Mouse (Mus musculus): Measurements from ENCODE around the gene Chn2. TPM values are rescaled to one million over a fixed set of nuclear protein-coding genes. Genes with fewer than 3 reads are reported as not detected.
A peak's percentile ranks its signal among the peaks of the same experiment; 100 is the strongest.

Gene Chn2
- polyA plus RNA-seq, 1 experiment from 2014 or later: 16.8 TPM

- Histone ChIP-seq H3K4me2 (ENCODE audit: low read length) (no peak overlapping the region), H3K36me3 (ENCODE audit: insufficient read depth, low read length) (no peaks in the 10 kb centered on the region), H3K27me3 (ENCODE audit: insufficient read depth, low read length) (no peaks in the 10 kb centered on the region), H3K9ac (ENCODE audit: low read depth, low read length) (no peak overlapping the region), H3K4me1 (replicated peaks; ENCODE audit: insufficient read depth, low read length) (peaks cover 11% of the 10 kb centered on the region; the same call in 1 of the 2 replicates), H3K9me3 (replicated peaks; ENCODE audit: low read length) (no peaks in the 10 kb centered on the region), H3K4me3 (replicated peaks; ENCODE audit: low read depth, low read length) (no peak overlapping the region), H3K27ac (no peak overlapping the region)
- DNase-seq (ENCODE audit: low spot score) (no peak), ATAC-seq (replicated peaks; ENCODE audit: low FRiP score, low read depth) (no peak)
- WGBS: 73% methylated on average over 13 of the region's 13 CpGs
- no peak for TF ChIP-seq CTCF (IDR thresholded peaks at IDR 0.05; ENCODE audit: low read depth)
Measured at GRCm38 (mm10) chr6:54231769-54232558, 192.6 kb downstream of the Chn2 start.

- ATAC-seq (replicated peaks; ENCODE audit: low FRiP score, low read depth): no peak
Measured at GRCm38 (mm10) chr6:54236441-54236840, 197.1 kb downstream of the Chn2 start.

GRCm38 (mm10) chr6:54241761-54242160 is 202.4 kb downstream of the Chn2 start:
- Histone ChIP-seq H3K4me2 (ENCODE audit: low read length) (0 out of 2 replicates have a peak overlapping the region, but pooled peaks have one; percentile 5), H3K9ac (ENCODE audit: low read depth, low read length) (no peak overlapping the region), H3K9me3 (replicated peaks; ENCODE audit: low read length) (no peaks in the 10 kb centered on the region), H3K27ac (no peak overlapping the region), H3K27me3 (ENCODE audit: insufficient read depth, low read length) (no peaks in the 10 kb centered on the region), H3K4me3 (replicated peaks; ENCODE audit: low read depth, low read length) (no peak overlapping the region), H3K4me1 (replicated peaks; ENCODE audit: insufficient read depth, low read length) (peaks cover 9% of the 10 kb centered on the region; the same call in 1 of the 2 replicates), H3K36me3 (ENCODE audit: insufficient read depth, low read length) (no peaks in the 10 kb centered on the region)
- WGBS: 46% methylated on average over 5 of the region's 5 CpGs
- DNase-seq (ENCODE audit: low spot score) (no peak), ATAC-seq (replicated peaks; ENCODE audit: low FRiP score, low read depth) (no peak)
- no peak for TF ChIP-seq CTCF (IDR thresholded peaks at IDR 0.05; ENCODE audit: low read depth)

More at GRCm38 (mm10) chr6:54236441-54236840, 197.1 kb downstream of the Chn2 start:
- no peak overlapping the region for H3K4me2 ChIP-seq (ENCODE audit: low read length)
- no peak overlapping the region for H3K27ac ChIP-seq
- DNase-seq (ENCODE audit: low spot score): no peak
- no peak overlapping the region for H3K9ac ChIP-seq (ENCODE audit: low read depth, low read length)
- no peaks in the 10 kb centered on the region for H3K4me1 ChIP-seq (replicated peaks; ENCODE audit: insufficient read depth, low read length)
- H3K4me3 ChIP-seq (replicated peaks; ENCODE audit: low read depth, low read length): no peak overlapping the region
- no peaks in the 10 kb centered on the region for H3K9me3 ChIP-seq (replicated peaks; ENCODE audit: low read length)
- no peak for TF ChIP-seq CTCF (IDR thresholded peaks at IDR 0.05; ENCODE audit: low read depth)
- WGBS: 92% methylated on average over 9 of the region's 9 CpGs
- H3K27me3 ChIP-seq (ENCODE audit: insufficient read depth, low read length): no peaks in the 10 kb centered on the region
- no peaks in the 10 kb centered on the region for H3K36me3 ChIP-seq (ENCODE audit: insufficient read depth, low read length)

GRCm38 (mm10) chr6:54242286-54242685 is 202.9 kb downstream of the Chn2 start:
- ATAC-seq (replicated peaks; ENCODE audit: low FRiP score, low read depth): no peak
- WGBS: 26% methylated on average over 9 of the region's 9 CpGs

GRCm38 (mm10) chr6:54248354-54249252 is 209.2 kb downstream of the Chn2 start:
- no peaks in the 10 kb centered on the region for H3K36me3 ChIP-seq (ENCODE audit: insufficient read depth, low read length)
- no peak for ATAC-seq (replicated peaks; ENCODE audit: low FRiP score, low read depth)

More at GRCm38 (mm10) chr6:54242286-54242685, 202.9 kb downstream of the Chn2 start:
- peak; percentile 62 for DNase-seq (ENCODE audit: low spot score)
- Histone ChIP-seq H3K4me3 (replicated peaks; ENCODE audit: low read depth, low read length) (no peak overlapping the region), H3K27ac (no peak overlapping the region), H3K9me3 (replicated peaks; ENCODE audit: low read length) (no peaks in the 10 kb centered on the region), H3K4me1 (replicated peaks; ENCODE audit: insufficient read depth, low read length) (peaks cover 9% of the 10 kb centered on the region; the same call in 1 of the 2 replicates), H3K27me3 (ENCODE audit: insufficient read depth, low read length) (no peaks in the 10 kb centered on the region), H3K9ac (ENCODE audit: low read depth, low read length) (no peak overlapping the region), H3K36me3 (ENCODE audit: insufficient read depth, low read length) (no peaks in the 10 kb centered on the region), H3K4me2 (ENCODE audit: low read length) (0 out of 2 replicates have a peak overlapping the region, but pooled peaks have one; percentile 5)
- TF ChIP-seq CTCF (IDR thresholded peaks at IDR 0.05; ENCODE audit: low read depth): no peak

More at GRCm38 (mm10) chr6:54248354-54249252, 209.2 kb downstream of the Chn2 start:
- peak; percentile 69 for DNase-seq (ENCODE audit: low spot score)
- 47% methylated on average over 8 of the region's 8 CpGs for WGBS
- Histone ChIP-seq H3K9me3 (replicated peaks; ENCODE audit: low read length) (no peaks in the 10 kb centered on the region), H3K27me3 (ENCODE audit: insufficient read depth, low read length) (no peaks in the 10 kb centered on the region), H3K9ac (ENCODE audit: low read depth, low read length) (no peak overlapping the region), H3K4me2 (ENCODE audit: low read length) (no peak overlapping the region), H3K4me1 (replicated peaks; ENCODE audit: insufficient read depth, low read length) (peaks cover 10% of the 10 kb centered on the region; the same call in 1 of the 2 replicates), H3K27ac (no peak overlapping the region), H3K4me3 (replicated peaks; ENCODE audit: low read depth, low read length) (no peak overlapping the region)
- TF ChIP-seq CTCF (IDR thresholded peaks at IDR 0.05; ENCODE audit: low read depth): no peak

Data from kidney, postnatal 0 days (tissue).